Mouse (Mus musculus) embryonic facial prominence, embryonic 10.5 days (tissue): ENCODE measurements around the gene Zdhhc4. TPM values are rescaled to one million over a fixed set of nuclear protein-coding genes. Genes with fewer than 3 reads are reported as not detected.

Experiments used
- DNase-seq: peaks from one replicate; pipeline ENCODE4 v3.0.0-alpha.2; 2017; ENCODE audit warnings: low spot score
- H3K27ac ChIP-seq: fragments of 300-500 bp; sonication (generic); replicated peaks from 2 replicates; pipeline ENCODE4 v1.5.1; 2016; ENCODE audit warnings: mild to moderate bottlenecking
- H3K27me3 ChIP-seq: fragments of 300-500 bp; sonication (generic); replicated peaks from 2 replicates; pipeline ENCODE4 v1.6.1; 2016; ENCODE audit warnings: low read depth, mild to moderate bottlenecking; ENCODE audit not compliant: poor library complexity, severe bottlenecking
- H3K36me3 ChIP-seq: fragments of 300-500 bp; sonication (generic); replicated peaks from 2 replicates; pipeline ENCODE4 v1.6.1; 2016; ENCODE audit warnings: mild to moderate bottlenecking, moderate library complexity
- H3K4me1 ChIP-seq: fragments of 300-500 bp; sonication (generic); 2 replicates; pipeline ENCODE4 v1.6.1; 2016
- H3K4me3 ChIP-seq: fragments of 300-500 bp; sonication (generic); 2 replicates; pipeline ENCODE4 v1.5.1; 2016; ENCODE audit warnings: mild to moderate bottlenecking, moderate library complexity
- H3K9me3 ChIP-seq: fragments of 300-500 bp; sonication (generic); 2 replicates; pipeline ENCODE4 v1.6.1; 2016; ENCODE audit warnings: mild to moderate bottlenecking
- WGBS: fragments of 180-500 bp; shearing (Covaris S2); methylation state at CpG from one replicate; pipeline ENCODE4 v1.1.7; 2016; 5-methylcytosine and 5-hydroxymethylcytosine counted together
- polyA plus RNA-seq: library from polyadenylated mRNA; unstranded; fragments of >200 nt; fragmentation: Nextera tagmentation; extraction: Ambion mirVana; gene quantifications from 2 replicates; pipeline ENCODE4 v1.2.1, GENCODE M21; 2016

Zdhhc4 gene
- polyA plus RNA-seq: 71.0 and 77.2 TPM in 2 replicates

GRCm38 (mm10) chr5:143328690-143329495, at the start of gene Zdhhc4:
Zdhhc4 (minus strand) TSS chr5:143329256.
- Histone ChIP-seq H3K9me3 (no peaks in the 10 kb centered on the region), H3K27ac (peak within 1 kb of the TSS; percentile 86), H3K4me1 (peaks cover 20% of the 10 kb centered on the region), H3K4me3 (peak within 1 kb of the TSS; percentile 94), H3K27me3 (no peaks in the 10 kb centered on the region), H3K36me3 (peaks cover 36% of the 10 kb centered on the region)
- DNase-seq: peak; percentile 91
- under 1% methylated on average over 57 of the region's 57 CpGs for WGBS

- H3K27me3 ChIP-seq: peaks cover 64% of the 10 kb centered on the region
- H3K36me3 ChIP-seq: no peaks in the 10 kb centered on the region
These were observed 47.1 kb upstream of the Zdhhc4 start for GRCm38 (mm10) chr5:143376156-143376555.

GRCm38 (mm10) chr5:143375242-143375641, 46.2 kb upstream of the Zdhhc4 start:
- 11% methylated on average over 21 of the region's 21 CpGs for WGBS
- Histone ChIP-seq H3K4me1 (peaks cover 15% of the 10 kb centered on the region), H3K27ac (no peak overlapping the region), H3K4me3 (peak overlapping the region; percentile 43), H3K27me3 (peaks cover 70% of the 10 kb centered on the region), H3K36me3 (no peaks in the 10 kb centered on the region), H3K9me3 (peaks cover 4% of the 10 kb centered on the region; the same call in 1 of the 2 replicates)
- DNase-seq: peak; percentile 82

More at GRCm38 (mm10) chr5:143376156-143376555, 47.1 kb upstream of the Zdhhc4 start:
- no peak overlapping the region for H3K27ac ChIP-seq
- H3K9me3 ChIP-seq: peaks cover 4% of the 10 kb centered on the region; the same call in 1 of the 2 replicates
- no peak overlapping the region for H3K4me3 ChIP-seq
- H3K4me1 ChIP-seq: peaks cover 13% of the 10 kb centered on the region
- no peak for DNase-seq
- 88% methylated on average over 4 of the region's 4 CpGs for WGBS

GRCm38 (mm10) chr5:143372818-143373217, 43.8 kb upstream of the Zdhhc4 start:
- peak; percentile 52 for DNase-seq
- Histone ChIP-seq H3K36me3 (no peaks in the 10 kb centered on the region), H3K9me3 (peaks cover 4% of the 10 kb centered on the region; the same call in 1 of the 2 replicates), H3K4me3 (peak overlapping the region; percentile 53), H3K27ac (no peak overlapping the region), H3K4me1 (peaks cover 23% of the 10 kb centered on the region), H3K27me3 (peaks cover 91% of the 10 kb centered on the region)
- WGBS: 3% methylated on average over 35 of the region's 35 CpGs

- Histone ChIP-seq H3K27me3 (peaks cover 94% of the 10 kb centered on the region), H3K4me3 (no peak overlapping the region), H3K4me1 (peaks cover 23% of the 10 kb centered on the region), H3K36me3 (no peaks in the 10 kb centered on the region), H3K27ac (no peak overlapping the region), H3K9me3 (peaks cover under 1% of the 10 kb centered on the region; the same call in 1 of the 2 replicates)
- WGBS: 47% methylated on average over 4 of the region's 4 CpGs
- DNase-seq: no peak
These were observed 42.1 kb upstream of the Zdhhc4 start for GRCm38 (mm10) chr5:143371146-143371510.

GRCm38 (mm10) chr5:143370416-143371145, 41.5 kb upstream of the Zdhhc4 start:
- Histone ChIP-seq H3K9me3 (no peaks in the 10 kb centered on the region), H3K36me3 (no peaks in the 10 kb centered on the region), H3K27me3 (peaks cover 94% of the 10 kb centered on the region), H3K4me3 (peak overlapping the region; percentile 48), H3K4me1 (peaks cover 23% of the 10 kb centered on the region), H3K27ac (no peak overlapping the region)
- WGBS: 26% methylated on average over 17 of the region's 17 CpGs
- no peak for DNase-seq

GRCm38 (mm10) chr5:143369611-143370255, 40.7 kb upstream of the Zdhhc4 start:
- Histone ChIP-seq H3K27me3 (peaks cover 94% of the 10 kb centered on the region), H3K4me1 (peaks cover 21% of the 10 kb centered on the region), H3K27ac (no peak overlapping the region), H3K4me3 (peak overlapping the region; percentile 48), H3K36me3 (no peaks in the 10 kb centered on the region), H3K9me3 (no peaks in the 10 kb centered on the region)
- WGBS: under 1% methylated on average over 36 of the region's 36 CpGs
- peak; percentile 37 for DNase-seq

- no peak overlapping the region for H3K27ac ChIP-seq
- no peak overlapping the region for H3K4me3 ChIP-seq
- 82% methylated on average over 3 of the region's 3 CpGs for WGBS
- DNase-seq: no peak
- H3K27me3 ChIP-seq: peaks cover 94% of the 10 kb centered on the region
- no peaks in the 10 kb centered on the region for H3K36me3 ChIP-seq
- peaks cover 33% of the 10 kb centered on the region for H3K4me1 ChIP-seq
- no peaks in the 10 kb centered on the region for H3K9me3 ChIP-seq
These were observed 38.9 kb upstream of the Zdhhc4 start for GRCm38 (mm10) chr5:143367931-143368330.

GRCm38 (mm10) chr5:143363678-143364615, 34.9 kb upstream of the Zdhhc4 start:
- peak overlapping the region; percentile 58 for H3K27ac ChIP-seq
- no peaks in the 10 kb centered on the region for H3K9me3 ChIP-seq
- H3K4me1 ChIP-seq: peaks cover 19% of the 10 kb centered on the region
- no peaks in the 10 kb centered on the region for H3K36me3 ChIP-seq
- peak overlapping the region; percentile 67 for H3K4me3 ChIP-seq
- H3K27me3 ChIP-seq: peaks cover 83% of the 10 kb centered on the region
- DNase-seq: peak; percentile 89
- under 1% methylated on average over 47 of the region's 47 CpGs for WGBS

- H3K27me3 ChIP-seq: peaks cover 88% of the 10 kb centered on the region
- no peak overlapping the region for H3K27ac ChIP-seq
- H3K9me3 ChIP-seq: no peaks in the 10 kb centered on the region
- WGBS: 67% methylated on average over 7 of the region's 7 CpGs
- H3K4me3 ChIP-seq: no peak overlapping the region
- H3K36me3 ChIP-seq: no peaks in the 10 kb centered on the region
- DNase-seq: no peak
- H3K4me1 ChIP-seq: peaks cover 33% of the 10 kb centered on the region
These were observed 32.4 kb upstream of the Zdhhc4 start for GRCm38 (mm10) chr5:143361428-143361827.

- Histone ChIP-seq H3K9me3 (no peaks in the 10 kb centered on the region), H3K4me3 (no peak overlapping the region), H3K27ac (no peak overlapping the region), H3K27me3 (peaks cover 88% of the 10 kb centered on the region), H3K36me3 (no peaks in the 10 kb centered on the region), H3K4me1 (peaks cover 37% of the 10 kb centered on the region)
- DNase-seq: peak; percentile 48
- WGBS: 54% methylated on average over 5 of the region's 5 CpGs
These were observed 30.9 kb upstream of the Zdhhc4 start for GRCm38 (mm10) chr5:143360000-143360399.
